In genomic region chr4:34966336-34966957, GRCm38 (mm10) we compare ENCODE assay signal across 12 mouse cellular contexts.
DNase-seq lines count a peak whose midpoint lies in the region; ATAC-seq lines count a peak whose summit lies in the region.
"Had no signal": no experiment of that assay in that cellular context is flagged by ENCODE, and none has a peak within 500 bp of the region (broad histone marks: within the 10 kb centered on the region; RNA-seq: fewer than 3 reads in every experiment).

No protein-coding gene starts in this region.

- no peaks in the 10 kb centered on the region for H3K9me3 ChIP-seq in intestine, embryonic 14.5 days (ENCODE audit: control insufficient read depth, low read length)
- H3K9me3 ChIP-seq in intestine, embryonic 15.5 days = no peaks in the 10 kb centered on the region
- H3K9me3 ChIP-seq: heart, embryonic 12.5 days; limb, embryonic 12.5 days had no signal

- no peaks in the 10 kb centered on the region for H3K36me3 ChIP-seq in intestine, embryonic 14.5 days (ENCODE audit: control insufficient read depth, insufficient read depth, low read length)
- no peaks in the 10 kb centered on the region for H3K36me3 ChIP-seq in intestine, embryonic 15.5 days
- H3K36me3 ChIP-seq: heart, embryonic 12.5 days; limb, embryonic 12.5 days had no signal

- intact Hi-C loops in left cerebral cortex, postnatal 4 days (cut with DNase I) = no loop called here

- H3K27ac ChIP-seq in intestine, embryonic 14.5 days (ENCODE audit: low read depth) = no peak overlapping the region
- H3K27ac ChIP-seq in intestine, embryonic 15.5 days = no peak overlapping the region
- H3K27ac ChIP-seq: limb, embryonic 12.5 days had no signal

- H3K4me2 ChIP-seq in intestine, embryonic 14.5 days (ENCODE audit: low read length) = no peak overlapping the region
- H3K4me2 ChIP-seq in intestine, embryonic 15.5 days (replicated peaks) = no peak overlapping the region
- H3K4me2 ChIP-seq: heart, embryonic 12.5 days; limb, embryonic 12.5 days had no signal

- peak; percentile 50 for DNase-seq in intestine, embryonic 14.5 days (ENCODE audit: low spot score)
- peak; percentile 44 for DNase-seq in NIH3T3 (ENCODE audit: low read depth)
- peak; percentile 82 for DNase-seq in adrenal gland, postnatal 14 days
- peak; percentile 71 for DNase-seq in left cerebral cortex, postnatal 4 days
- DNase-seq in neural tube, embryonic 10.5 days (ENCODE audit: extremely low spot score, low spot score) = no peak
- DNase-seq in gastrocnemius, adult 8-10 months (ENCODE audit: low spot score in 2 of 2) = no peak

- peaks cover 11% of the 10 kb centered on the region for H3K4me1 ChIP-seq in intestine, embryonic 14.5 days (replicated peaks; ENCODE audit: control insufficient read depth, insufficient read depth, low read length)
- H3K4me1 ChIP-seq in intestine, embryonic 15.5 days (replicated peaks) = peaks cover 24% of the 10 kb centered on the region

- H3K4me3 ChIP-seq in intestine, embryonic 14.5 days (ENCODE audit: low read depth, low read length) = no peak overlapping the region
- H3K4me3 ChIP-seq in intestine, embryonic 15.5 days (replicated peaks) = no peak overlapping the region
- H3K4me3 ChIP-seq: erythroblast, embryonic 14.5 days; heart, embryonic 12.5 days; limb, embryonic 12.5 days had no signal

- no peak overlapping the region for H3K9ac ChIP-seq in intestine, embryonic 14.5 days (ENCODE audit: low read length)
- H3K9ac ChIP-seq in intestine, embryonic 15.5 days = no peak overlapping the region
- H3K9ac ChIP-seq: heart, embryonic 12.5 days; limb, embryonic 12.5 days had no signal

- H3K27me3 ChIP-seq in intestine, embryonic 14.5 days (replicated peaks; ENCODE audit: control insufficient read depth, insufficient read depth, low read length) = no peaks in the 10 kb centered on the region
- H3K27me3 ChIP-seq in intestine, embryonic 15.5 days (replicated peaks) = no peaks in the 10 kb centered on the region
- H3K27me3 ChIP-seq: heart, embryonic 12.5 days; limb, embryonic 12.5 days had no signal

- no peak for ATAC-seq in intestine, embryonic 14.5 days (replicated peaks; ENCODE audit: low FRiP score, low TSS enrichment, low read depth)
- ATAC-seq in intestine, embryonic 15.5 days = no peak
- no peak for ATAC-seq in activated CD4-positive, CD25-positive, alpha-beta regulatory T cell, adult 4 months
- ATAC-seq: inflammation-experienced regulatory T-cells, adult 6 months had no signal

- 53% methylated on average over 8 of the region's 8 CpGs for WGBS in intestine, embryonic 14.5 days
- 54% methylated on average over 8 of the region's 8 CpGs for WGBS in intestine, embryonic 15.5 days

Comparison
In these comparisons a context has a peak if more than half of its experiments do, and no peak if none do; other contexts are left out.
1. DNase-seq: peak in intestine, embryonic 14.5 days (single experiment), NIH3T3 (single experiment), adrenal gland, postnatal 14 days (single experiment) and left cerebral cortex, postnatal 4 days (single experiment); none in neural tube, embryonic 10.5 days (single experiment) and gastrocnemius, adult 8-10 months (0 of 2).